Mouse (Mus musculus) ovary, postnatal 14 days (tissue): ENCODE measurements around the gene 5031439G07Rik.
A peak's percentile ranks its signal among the peaks of the same experiment; 100 is the strongest.
"Not testable (repeated sequence)": the region's sequence is repeated elsewhere in the genome, so short reads cannot be mapped to it uniquely, and the experiment has no call there.

ENCODE experiments used
- DNase-seq: peaks from one replicate; pipeline ENCODE4 v3.0.0; 2022; ENCODE audit warnings: low spot score

5031439G07Rik gene

GRCm38 (mm10) chr15:84987874-84988825 is at the start of gene 5031439G07Rik:
Gene 5031439G07Rik, minus strand, starts transcription at chr15:84988551.
- DNase-seq: peak; percentile 77

DNA sequence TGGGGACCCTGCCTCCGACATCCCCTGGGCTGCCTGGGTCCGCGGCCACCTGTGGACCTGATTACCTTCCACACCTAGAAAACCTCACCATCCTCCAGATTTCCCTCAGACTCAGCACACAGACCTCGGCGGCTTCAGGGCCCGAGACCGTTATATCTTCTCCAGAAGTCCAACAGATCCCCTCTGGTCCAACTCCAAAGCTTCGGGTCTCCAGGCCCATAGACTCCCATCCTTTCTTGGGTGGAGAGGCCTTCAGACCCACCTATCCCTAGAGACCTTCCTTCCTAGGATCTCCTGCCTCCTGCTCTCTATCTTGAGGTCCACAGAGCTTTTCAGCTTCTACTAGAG is 49.0 kb upstream of the 5031439G07Rik start:
- no peak for DNase-seq

DNA sequence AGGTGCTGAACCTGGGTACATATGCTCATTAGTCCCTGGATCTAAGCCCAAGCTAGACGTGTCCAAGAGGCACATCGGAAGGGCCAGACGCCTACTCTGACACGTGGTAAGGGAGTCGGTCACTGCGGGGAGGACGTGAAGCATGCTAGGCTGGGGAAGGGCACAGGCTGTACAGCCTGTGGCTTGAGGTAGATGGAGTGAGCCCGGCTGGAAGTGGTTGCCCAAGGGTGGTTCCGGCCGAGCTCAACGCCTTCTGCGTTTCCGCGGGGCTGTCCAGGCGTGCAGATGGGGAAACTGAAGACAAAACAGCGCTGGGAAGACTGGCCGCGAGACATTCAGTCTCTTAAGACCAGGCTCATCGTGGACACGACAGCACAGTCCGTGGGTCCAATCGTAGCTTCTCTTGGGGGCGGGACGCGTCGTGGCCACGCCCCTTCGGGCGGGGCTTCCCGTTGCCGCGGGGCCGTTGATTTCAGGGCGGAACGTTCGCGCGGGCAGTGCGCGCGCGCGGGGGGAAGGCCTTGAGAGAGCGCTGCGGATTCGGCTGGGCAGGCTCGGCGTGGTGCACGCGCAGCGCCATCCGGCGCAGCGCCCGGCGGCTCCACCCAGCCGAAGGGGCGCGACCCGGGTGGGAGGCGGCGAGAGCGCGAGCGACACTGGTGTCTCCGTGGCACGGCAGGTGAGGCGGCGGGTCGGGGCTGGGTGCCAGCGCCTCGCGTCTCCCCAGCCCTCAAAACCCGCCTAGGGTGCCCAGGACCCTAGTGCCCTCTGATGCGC is 48.4 kb upstream of the 5031439G07Rik start:
- DNase-seq: peak; percentile 98

GRCm38 (mm10) chr15:85033916-85034315 is 45.6 kb upstream of the 5031439G07Rik start:
- not testable (repeated sequence) for DNase-seq

DNA sequence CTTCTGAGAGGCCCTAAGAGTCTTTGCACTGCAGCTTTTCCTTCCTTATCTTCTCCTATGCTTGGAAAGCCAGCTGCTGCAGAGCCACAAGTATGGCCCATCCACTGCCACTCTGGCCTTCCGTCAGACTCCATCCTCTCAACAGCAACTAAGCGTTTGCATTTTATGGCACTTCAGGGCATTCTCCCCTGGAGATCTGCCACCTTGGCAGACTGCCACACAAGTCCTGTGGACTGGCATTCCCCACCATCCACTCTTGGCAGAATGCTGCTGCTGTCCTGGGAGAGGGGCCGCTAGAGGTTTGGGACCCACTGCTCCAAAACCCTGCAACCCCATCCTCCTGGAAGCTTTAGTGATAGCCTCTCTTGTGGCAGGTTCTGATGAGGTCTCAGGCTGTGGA is 43.5 kb upstream of the 5031439G07Rik start:
- DNase-seq: no peak

- DNase-seq: not testable (repeated sequence)
Observed at GRCm38 (mm10) chr15:85030643-85031042, 42.3 kb upstream of the 5031439G07Rik start.

GRCm38 (mm10) chr15:85028648-85029047 is 40.3 kb upstream of the 5031439G07Rik start, which contains the start of gene Fam118a:
Gene Fam118a, plus strand, starts transcription at chr15:85028948.
- not testable (repeated sequence) for DNase-seq

GRCm38 (mm10) chr15:85027740-85028139 is 39.4 kb upstream of the 5031439G07Rik start:
- no peak for DNase-seq

- DNase-seq: no peak
Observed at GRCm38 (mm10) chr15:85026197-85026596, 37.8 kb upstream of the 5031439G07Rik start.

- no peak for DNase-seq
Observed at GRCm38 (mm10) chr15:85022211-85022610, 33.9 kb upstream of the 5031439G07Rik start.

- no peak for DNase-seq
Observed at GRCm38 (mm10) chr15:85016951-85017664, 28.8 kb upstream of the 5031439G07Rik start, which contains the start of gene Upk3a. Gene Upk3a, plus strand, starts transcription at chr15:85017141.

DNA sequence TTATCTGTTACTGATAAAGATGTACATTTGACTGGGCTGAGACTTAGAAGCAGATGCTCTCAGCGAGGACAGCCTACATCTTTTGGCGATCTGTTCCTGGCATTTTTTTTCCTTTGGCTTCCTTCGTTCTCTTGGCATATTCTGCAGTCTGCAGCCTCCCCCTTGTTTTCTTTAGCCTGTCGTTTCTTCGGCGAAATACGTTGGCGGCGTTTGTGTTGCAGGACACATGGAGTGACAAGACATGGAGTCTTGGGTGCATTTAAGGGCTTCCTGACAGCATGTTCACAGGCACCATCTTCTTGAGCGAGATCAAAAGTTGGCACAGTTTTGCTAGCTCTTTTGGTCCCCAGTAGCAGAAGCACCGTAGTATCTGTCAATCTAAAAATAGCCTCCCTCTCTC is 27.4 kb upstream of the 5031439G07Rik start:
- DNase-seq: no peak

GRCm38 (mm10) chr15:85012662-85013054 is 24.3 kb upstream of the 5031439G07Rik start:
- DNase-seq: no peak

DNA sequence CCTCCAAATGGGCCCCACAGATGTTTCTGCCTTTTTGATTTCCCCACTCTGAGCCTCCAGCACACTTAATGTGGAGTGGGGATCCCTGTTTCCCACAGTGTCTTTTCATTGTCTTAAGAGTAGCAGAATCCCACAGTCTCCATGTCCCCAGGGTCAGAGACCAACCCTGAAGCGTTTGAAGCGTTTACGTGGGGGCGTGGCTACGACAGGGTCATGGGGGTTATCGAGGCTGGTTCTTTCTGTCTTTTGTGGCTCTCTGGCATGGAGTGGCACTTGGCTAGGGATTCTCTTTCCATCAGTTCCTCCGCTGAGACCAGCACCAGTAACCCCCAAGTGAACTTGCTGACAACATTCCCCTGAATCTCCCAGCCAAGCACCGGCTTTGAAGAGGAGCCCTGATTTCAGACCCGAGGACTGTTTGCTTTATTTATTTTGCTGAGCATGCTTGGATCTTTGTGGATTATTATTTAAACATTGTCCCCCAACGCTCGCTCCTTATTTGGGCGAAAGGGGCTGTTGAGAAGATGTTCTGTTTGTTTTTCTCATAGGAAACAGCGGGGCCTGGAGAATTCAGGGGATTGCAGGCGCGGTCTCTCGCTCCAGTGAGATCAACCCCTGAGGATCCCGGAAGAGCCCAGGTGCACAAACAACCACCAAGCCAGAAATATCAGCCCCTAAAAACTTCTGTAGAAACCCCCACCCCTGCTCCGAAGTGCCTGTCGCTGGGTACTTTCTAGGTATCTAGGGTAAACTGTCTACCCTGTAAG is 23.7 kb upstream of the 5031439G07Rik start:
- no peak for DNase-seq

- no peak for DNase-seq
Observed at GRCm38 (mm10) chr15:85009666-85010065, 21.3 kb upstream of the 5031439G07Rik start.

DNA sequence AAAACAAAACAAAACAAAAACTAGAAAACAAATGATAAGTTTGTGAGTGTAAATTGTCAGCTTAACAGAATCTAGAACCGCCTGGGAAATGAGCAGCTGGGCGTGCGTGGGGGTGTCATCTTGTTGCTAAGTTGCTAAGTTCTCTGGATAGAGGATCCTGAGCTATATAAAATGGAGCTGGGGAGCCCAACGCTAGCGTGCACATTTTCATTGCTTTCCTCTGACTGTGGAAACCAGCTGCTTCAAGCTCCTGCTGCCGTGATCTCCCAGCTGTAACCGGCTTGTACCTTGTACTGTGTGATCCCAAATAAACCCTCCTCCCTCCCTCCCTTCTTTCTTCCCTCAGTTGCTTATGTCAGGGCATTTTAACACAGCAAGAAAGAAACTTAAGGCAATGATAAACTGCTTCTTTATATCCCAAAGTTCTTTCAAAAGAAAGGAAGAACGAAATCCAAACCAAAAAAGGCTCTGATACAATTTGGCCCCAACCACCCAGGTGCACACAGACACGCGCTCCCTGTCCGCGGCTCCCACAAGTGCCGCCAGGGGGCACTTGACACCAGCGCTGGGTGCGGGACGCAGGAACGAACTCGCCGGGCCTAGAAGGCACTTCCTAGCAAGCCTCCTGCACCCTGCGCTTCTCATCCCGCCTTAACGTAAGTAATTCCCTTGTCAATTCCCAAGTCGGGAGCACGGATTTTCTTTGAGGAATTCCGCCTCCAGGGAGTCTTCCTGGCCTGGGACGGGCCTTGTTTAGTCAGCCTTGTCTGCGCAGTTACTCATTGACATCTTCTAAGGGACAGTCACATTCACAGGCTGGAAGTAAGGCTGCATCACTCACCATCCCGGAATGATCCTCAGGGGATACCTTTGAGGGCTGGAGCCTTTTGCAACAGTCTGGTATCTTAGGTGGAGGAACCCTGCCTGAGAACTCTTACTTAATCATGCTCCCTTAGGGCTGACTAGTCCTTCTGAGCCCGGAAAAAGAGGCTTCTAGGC is 12.9 kb upstream of the 5031439G07Rik start:
- peak; percentile 79 for DNase-seq

DNA sequence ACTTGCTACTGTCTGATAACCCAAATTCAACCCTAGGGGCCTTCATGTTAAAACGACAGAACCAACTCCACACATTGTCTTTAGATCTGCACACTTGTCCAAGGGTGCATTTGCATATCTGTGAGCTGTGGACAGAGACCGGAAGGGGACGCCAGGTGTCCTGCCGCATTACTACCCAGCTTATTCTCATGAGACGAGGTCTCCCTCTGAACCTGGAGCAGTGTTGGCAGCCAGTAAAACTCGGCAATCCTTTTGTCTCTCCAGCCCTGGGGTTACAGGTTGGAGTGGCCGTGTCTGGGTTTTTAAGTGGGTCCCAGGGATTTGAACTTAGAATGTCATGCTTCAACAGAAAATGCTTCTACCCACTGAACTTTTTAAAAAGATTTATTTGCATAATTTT is 11.6 kb upstream of the 5031439G07Rik start:
- DNase-seq: no peak

GRCm38 (mm10) chr15:84997768-84998454 is 9.6 kb upstream of the 5031439G07Rik start:
- DNase-seq: no peak

- DNase-seq: peak; percentile 66
Observed at GRCm38 (mm10) chr15:84995967-84996366, 7.6 kb upstream of the 5031439G07Rik start.
